Mouse (Mus musculus): ENCODE measurements around the gene Trim39.
A peak's percentile ranks its signal among the peaks of the same experiment; 100 is the strongest.

Gene Trim39

GRCm38 (mm10) chr17:36271586-36272256 is at the start of gene Trim39:
Gene Trim39, minus strand, starts transcription at chr17:36272247.
- peak; percentile 78 for DNase-seq (ENCODE audit: extremely low read depth, low read depth)

- DNase-seq (ENCODE audit: extremely low read depth, low read depth): no peak
Measured at GRCm38 (mm10) chr17:36315689-36316253, 43.7 kb upstream of the Trim39 start.

GRCm38 (mm10) chr17:36315041-36315688 is 43.1 kb upstream of the Trim39 start:
- no peak for DNase-seq (ENCODE audit: extremely low read depth, low read depth)

- no peak for DNase-seq (ENCODE audit: extremely low read depth, low read depth)
Measured at GRCm38 (mm10) chr17:36314511-36314910, 42.5 kb upstream of the Trim39 start.

DNA sequence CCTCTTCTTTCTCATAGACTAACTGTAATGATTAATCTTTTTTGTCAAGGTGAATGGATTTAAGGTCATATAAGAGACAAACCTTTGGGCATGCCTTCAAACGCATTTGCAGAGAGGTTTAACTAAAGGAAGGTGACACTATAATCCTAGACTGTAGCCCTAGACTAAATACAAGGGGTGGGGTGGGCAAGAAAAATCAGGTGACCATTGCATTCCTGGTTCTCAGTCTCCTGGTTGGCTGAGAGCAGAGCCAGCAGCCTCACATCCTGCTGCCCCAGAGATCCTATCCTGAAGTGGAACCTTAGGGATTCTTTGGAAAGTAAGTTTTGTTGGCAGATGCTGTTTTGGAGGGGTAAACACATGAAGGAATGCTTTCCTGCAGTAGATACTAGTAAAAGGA is 37.2 kb upstream of the Trim39 start:
- DNase-seq (ENCODE audit: extremely low read depth, low read depth): no peak

DNA sequence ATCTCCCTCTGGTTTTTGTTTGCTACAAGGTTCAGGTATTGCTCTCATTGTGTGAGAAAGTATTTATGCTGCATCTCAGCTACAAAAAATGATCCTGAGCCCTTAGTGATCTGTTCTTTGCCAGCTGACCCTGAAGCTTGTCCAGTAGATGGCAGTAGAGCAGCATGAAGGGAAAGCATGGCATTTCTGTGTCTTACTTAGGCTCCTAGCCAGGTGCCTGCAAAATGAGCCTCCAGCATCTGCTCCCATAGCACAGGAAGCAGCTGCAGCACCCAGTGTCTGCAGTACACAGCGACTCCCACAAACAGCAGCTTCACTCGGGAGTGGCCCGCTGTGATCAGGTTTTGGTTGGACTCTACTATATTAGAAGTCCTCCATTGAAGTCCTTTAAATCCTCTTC is 36.8 kb upstream of the Trim39 start:
- DNase-seq (ENCODE audit: extremely low read depth, low read depth): peak; percentile 16

GRCm38 (mm10) chr17:36286390-36286789 is 14.3 kb upstream of the Trim39 start, which contains the start of gene H2-M10.2:
Gene H2-M10.2, minus strand, starts transcription at chr17:36286490.
- DNase-seq (ENCODE audit: extremely low read depth, low read depth): no peak

DNA sequence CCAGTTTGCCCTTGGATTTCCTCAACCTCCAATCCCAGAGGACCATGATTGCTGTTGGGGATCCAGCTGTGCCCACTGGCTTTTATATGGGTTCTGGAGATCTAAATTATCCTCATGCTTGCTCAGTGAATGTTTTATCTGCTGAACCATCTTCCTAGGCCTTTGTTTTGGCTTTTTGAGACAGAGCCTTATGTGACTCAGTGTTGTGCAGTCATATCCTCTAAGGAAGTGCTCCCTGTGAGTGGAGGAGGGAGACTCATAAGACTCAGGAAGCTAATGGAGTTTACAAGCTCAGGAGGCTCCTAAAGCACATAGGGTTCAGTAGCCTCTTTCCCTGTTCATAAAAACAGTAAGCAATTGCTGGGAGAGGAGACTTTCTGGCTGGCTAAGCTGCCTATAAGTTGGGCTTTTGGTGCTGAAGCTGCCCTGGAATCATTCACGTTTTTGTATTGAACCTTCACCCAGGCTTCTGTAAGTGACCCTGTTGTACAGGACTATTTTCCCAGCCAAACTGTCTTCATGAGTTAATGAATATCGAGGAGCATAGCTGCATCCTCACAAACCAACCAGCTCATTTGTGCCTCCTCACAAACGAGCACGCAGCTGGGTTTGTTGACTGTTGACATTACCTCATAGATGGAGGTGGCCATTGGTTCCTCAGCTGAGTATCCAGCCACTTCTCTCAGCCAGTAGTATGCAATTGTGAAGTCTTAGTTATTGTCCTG is 9.6 kb upstream of the Trim39 start:
- DNase-seq (ENCODE audit: extremely low read depth, low read depth): no peak

DNA sequence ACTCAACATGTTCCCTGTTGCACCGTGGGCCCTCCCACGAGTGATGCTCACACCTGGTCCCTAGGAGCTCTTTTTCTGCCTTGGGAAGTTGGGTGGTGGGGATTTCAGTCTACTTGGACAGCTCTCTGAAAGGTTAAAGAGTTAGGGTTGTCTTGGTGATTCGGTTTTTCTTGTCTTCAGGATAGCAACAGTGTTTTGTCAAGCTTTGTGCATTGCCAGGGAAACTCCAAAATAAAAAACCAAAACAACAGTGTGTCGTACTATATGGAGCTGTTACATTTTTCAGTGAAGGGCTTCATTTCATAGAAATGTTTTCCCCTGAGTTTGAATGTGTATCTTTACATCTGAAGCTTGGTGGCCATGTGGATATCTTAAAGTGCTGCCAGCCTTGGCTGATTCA is 2.7 kb upstream of the Trim39 start:
- DNase-seq (ENCODE audit: extremely low read depth, low read depth): no peak

DNA sequence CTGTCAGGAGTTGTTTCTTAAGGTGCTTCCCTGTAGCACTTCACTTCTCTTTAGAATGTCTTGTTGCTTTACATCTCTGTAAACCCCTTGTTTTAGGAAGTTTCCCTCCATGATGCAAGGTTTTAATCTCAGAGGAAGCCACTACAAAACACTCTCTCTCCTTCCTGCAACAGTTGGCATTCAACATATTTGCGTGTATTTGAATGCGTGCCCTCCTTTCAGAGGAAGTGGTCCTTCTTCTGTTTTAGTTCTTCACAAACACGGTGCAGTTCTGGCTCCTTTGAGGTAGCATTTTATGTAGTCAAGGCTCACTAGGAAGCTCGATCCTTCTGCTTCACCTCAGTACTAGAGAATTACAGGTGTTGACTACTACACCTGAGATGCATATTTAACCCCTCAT is 1.7 kb upstream of the Trim39 start:
- no peak for DNase-seq (ENCODE audit: extremely low read depth, low read depth)

DNA sequence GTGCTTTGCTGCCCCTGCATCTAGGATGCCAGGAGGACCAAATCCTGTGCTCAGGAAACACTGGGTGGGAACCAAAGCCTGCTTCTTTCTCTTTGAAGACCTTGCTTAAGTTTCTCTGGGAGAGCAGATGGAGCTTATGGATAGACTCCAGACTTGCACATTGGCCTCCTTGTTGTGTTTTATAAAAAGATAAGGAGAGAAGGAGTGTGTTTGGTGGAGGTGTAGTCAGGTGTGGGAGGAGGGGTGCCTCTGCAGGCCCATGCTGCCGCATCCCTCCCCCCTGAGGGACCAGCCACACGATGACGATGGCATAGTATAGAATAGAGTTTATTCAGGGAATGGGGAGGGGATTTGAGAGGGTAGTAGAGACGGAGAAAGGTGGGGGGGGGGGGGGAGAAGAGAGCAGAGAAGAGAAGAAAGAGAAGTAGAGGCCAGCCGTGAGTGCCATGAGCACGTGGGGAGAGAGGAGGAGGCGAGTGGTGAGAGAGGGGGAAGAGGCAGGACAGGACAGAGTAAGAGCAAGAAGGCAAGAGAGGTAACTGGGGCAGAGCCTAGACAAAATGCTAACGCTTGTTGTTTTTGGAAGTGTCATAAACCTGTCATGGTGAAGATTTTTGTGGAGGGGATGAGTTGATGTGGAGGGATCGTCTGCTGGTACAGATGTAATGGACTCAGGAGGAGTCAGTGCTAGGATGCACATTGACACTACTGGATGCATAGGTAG is 758 bp upstream of the Trim39 start:
- no peak for DNase-seq (ENCODE audit: extremely low read depth, low read depth)

- no peak for DNase-seq (ENCODE audit: extremely low read depth, low read depth)
Measured at GRCm38 (mm10) chr17:36270956-36271585, 976 bp downstream of the Trim39 start.

- no peak for DNase-seq (ENCODE audit: extremely low read depth, low read depth)
Measured at GRCm38 (mm10) chr17:36265834-36266233, 6.2 kb downstream of the Trim39 start.

- DNase-seq (ENCODE audit: extremely low read depth, low read depth): no peak
Measured at GRCm38 (mm10) chr17:36264273-36264925, 7.6 kb downstream of the Trim39 start.

DNA sequence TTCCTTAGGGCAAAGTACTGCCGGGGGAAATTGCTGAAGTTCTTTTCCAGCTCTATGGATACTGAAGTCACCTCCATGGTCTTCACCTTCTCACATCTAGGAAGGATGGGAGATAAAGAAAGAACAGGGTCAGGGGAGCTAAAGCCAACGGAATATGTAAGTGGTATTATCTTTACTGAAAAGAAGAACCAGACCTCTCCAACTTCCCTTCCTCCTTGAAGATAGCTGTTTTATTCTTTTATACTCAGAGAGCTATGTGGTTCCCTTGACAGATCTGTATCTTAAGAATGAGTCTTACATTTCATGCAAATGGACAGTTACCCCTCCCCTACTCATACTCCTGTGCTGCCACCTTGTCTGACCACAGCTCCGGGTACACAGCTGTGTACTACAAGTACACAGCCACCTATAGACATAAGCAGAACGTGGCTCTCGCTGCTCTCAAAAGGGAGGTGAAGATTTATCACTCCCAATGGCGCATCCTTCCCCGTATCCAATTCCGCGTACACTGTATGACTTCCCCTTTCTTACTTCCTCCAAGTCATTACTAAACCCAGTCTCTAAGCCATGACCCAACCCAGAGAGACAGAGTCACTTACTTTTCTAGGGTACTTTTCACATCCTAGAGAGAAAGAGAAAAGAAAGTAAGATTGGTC is 10.4 kb downstream of the Trim39 start:
- DNase-seq (ENCODE audit: extremely low read depth, low read depth): peak; percentile 94

DNA sequence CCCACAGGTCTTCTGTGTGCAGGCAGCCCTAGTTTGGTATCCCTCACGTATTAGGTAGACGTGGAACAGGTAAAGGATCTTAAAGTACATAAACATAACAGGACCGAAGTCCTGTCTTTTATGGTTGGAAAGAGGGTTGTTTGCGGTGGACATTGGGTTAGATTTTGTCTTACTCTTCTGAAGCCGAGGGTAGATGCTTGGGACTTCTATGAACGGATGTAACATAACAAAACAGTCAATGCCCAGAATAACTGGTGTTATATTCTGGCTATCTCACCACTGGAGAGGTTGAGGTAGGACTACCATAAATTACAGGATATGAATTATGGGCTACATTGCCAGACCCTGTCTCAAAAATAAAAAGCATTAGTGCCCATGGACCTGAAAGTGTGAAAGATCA is 14.1 kb downstream of the Trim39 start, which contains the start of gene Rpp21:
TSS of gene Rpp21 (minus strand) at position 101 of the 400 bp plus-strand sequence.
- DNase-seq (ENCODE audit: extremely low read depth, low read depth): no peak

DNA sequence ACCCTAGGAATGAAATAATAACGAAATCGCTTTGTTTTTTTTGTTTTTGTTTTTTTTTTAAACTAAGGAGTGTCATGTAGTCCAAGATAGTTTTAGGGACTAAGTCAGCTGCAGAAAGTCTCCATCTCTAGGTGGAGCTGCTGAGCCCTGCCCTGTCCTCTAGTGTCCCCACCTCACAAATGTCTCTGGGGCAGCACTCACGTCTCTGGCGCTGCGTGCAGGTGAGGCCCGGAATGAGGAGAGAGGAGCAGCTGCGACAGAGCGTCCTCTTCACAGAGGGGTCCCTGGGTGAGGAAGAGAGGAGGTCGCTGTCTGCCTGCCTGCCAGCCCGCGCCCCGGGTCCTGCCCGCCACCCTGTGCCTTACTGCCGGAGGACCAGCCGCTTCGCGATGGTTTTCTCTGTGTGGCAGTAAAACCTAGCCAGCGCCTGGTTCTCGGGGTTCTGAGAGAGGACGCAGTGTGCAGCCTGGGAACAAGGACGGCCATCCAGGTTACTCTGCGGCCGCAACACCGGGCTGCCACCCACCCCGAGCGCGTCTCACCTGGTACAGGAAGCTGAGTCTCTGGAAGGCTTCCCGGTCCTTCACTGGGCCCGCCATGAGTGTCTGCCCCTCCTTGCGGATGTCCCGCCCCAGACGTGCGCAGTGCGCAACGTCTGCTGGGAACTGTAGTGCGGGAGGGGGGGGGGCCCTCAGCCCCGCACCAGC is 14.7 kb downstream of the Trim39 start:
- no peak for DNase-seq (ENCODE audit: extremely low read depth, low read depth)

DNA sequence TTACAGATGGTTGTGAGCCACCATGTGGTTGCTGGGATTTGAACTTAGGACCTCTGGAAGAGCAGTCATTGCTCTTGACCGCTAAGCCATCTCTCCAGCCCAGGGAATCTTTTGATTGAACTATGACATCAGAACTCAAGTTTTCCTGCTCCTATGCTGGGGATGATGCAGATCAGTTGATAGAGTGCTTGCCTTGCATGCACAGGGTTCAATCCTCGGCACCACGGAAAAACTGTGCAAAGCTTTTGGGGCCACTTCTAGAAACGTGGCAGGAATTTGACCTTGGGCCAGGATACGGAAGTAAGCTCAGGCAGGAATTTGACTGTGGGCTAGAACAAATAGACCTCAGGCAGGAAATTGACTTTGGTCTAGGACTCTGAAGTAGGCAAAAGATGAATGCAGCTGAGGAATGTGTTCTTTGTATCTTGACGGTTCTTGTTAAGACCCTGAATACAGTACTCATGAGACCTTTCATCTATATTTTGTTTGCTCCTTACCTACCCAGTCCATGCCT is 18.9 kb downstream of the Trim39 start:
- DNase-seq (ENCODE audit: extremely low read depth, low read depth): no peak
